Mouse (Mus musculus) B cell, adult 67 days (primary cell): ENCODE results near the gene Ninj2. TPM values are rescaled to one million over a fixed set of nuclear protein-coding genes. Genes with fewer than 3 reads are reported as not detected.

Source experiments
- total RNA-seq, 2 experiments: library from RNA; stranded (reverse); gene quantifications; 4 replicates each; pipeline ENCODE4 v1.2.4; 2023

Gene Ninj2
- not detected for total RNA-seq

GRCm38 (mm10) chr6:120093100-120093499, at the start of gene Ninj2:
Ninj2 (plus strand) TSS chr6:120093350.

Other genes starting within 250 kb of the Ninj2 start
- gene Erc1, start 245.2 kb upstream of the Ninj2 start, total RNA-seq = 10 to 100 TPM; 11.9 to 12.9 TPM
- 10 to 100 TPM; 25.2 to 27.3 TPM for gene Rad52, start 190.7 kb upstream of the Ninj2 start, total RNA-seq
- gene Wnk1, start 54.7 kb upstream of the Ninj2 start, total RNA-seq = 100 to 1,000 TPM; 369 to 402 TPM
- not detected for gene D330020A13Rik, start 201.0 kb downstream of the Ninj2 start, total RNA-seq
- not detected for gene B4galnt3, start 201.2 kb downstream of the Ninj2 start, total RNA-seq